Mouse (Mus musculus) C3H10T1/2 (cell line): Measurements from ENCODE around the gene Spin2e. TPM values are rescaled to one million over a fixed set of nuclear protein-coding genes. Genes with fewer than 3 reads are reported as not detected.

ENCODE experiments used
- polyA plus RNA-seq, 2 experiments: library from polyadenylated mRNA; unstranded; fragments of >200 nt; fragmentation: generic; extraction: Trizol; gene quantifications; one replicate each; pipeline ENCODE4 v1.2.1; 2012; ENCODE audit warnings: missing spikeins in 2 of 2

Gene Spin2e
- polyA plus RNA-seq = not detected

GRCm38 (mm10) chrX:31618820-31619219, at the start of gene Spin2e:
Spin2e (minus strand) TSS chrX:31618920.

GRCm38 (mm10) chrX:31574183-31574582, 44.5 kb downstream of the Spin2e start, which contains the start of gene Gm21883:
Gm21883 (minus strand) TSS chrX:31574283.

Other genes starting within 250 kb of the Spin2e start
- not detected for gene Btbd35f19, start 235.0 kb downstream of the Spin2e start, polyA plus RNA-seq
- not detected for gene Gm21883, start 44.6 kb downstream of the Spin2e start, polyA plus RNA-seq
- not detected for gene Btbd35f25, start 98.2 kb upstream of the Spin2e start, polyA plus RNA-seq